Mouse (Mus musculus): Measurements from ENCODE around the gene Fgfr2.

DNA sequence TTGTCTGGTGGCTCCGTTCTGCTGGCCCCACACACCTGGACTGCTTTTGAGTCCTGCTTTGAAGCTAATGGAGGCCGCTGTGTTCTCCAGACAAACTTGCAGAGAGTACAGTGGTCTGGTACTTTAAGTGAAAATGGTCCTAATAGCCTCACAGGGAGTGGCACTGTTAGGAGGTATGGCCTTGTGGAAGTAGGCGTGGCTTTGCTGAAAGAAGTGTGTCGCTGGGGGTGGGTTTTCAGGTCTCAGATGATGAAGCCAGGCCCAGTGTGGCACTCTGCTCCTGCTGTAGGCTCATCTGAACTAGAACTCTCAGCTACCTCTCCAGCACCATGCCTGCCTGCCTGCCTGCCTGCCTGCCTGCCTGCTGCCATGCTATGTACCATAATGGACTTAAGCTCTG, 2355.0 kb downstream of the Fgfr2 start:
- TF ChIP-seq CTCF (conservative IDR thresholded peaks at IDR 0.05; ENCODE audit: insufficient read depth, insufficient read length, low read depth, low read length) (no peak), POLR2A (IDR thresholded peaks at IDR 0.05; ENCODE audit: low read depth, low read length) (no peak)

Data from kidney, adult 2 months (tissue).